Mouse (Mus musculus) cortical plate, adult 2 months (tissue): Measurements from ENCODE around the gene Tctex1d1. TPM values are rescaled to one million over a fixed set of nuclear protein-coding genes. Genes with fewer than 3 reads are reported as not detected.
A peak's percentile ranks its signal among the peaks of the same experiment; 100 is the strongest.

Experiments used
- H3K27ac ChIP-seq: fragments of 200-500 bp; 2 replicates; pipeline ENCODE4 v1.5.1; 2012; ENCODE audit warnings: low read length, control low read depth, inconsistent platforms; ENCODE audit not compliant: insufficient read depth
- H3K4me1 ChIP-seq: fragments of 200-500 bp; 2 replicates; pipeline ENCODE4 v1.6.1; 2011; ENCODE audit warnings: low read length; ENCODE audit not compliant: control insufficient read depth, insufficient read depth
- H3K4me3 ChIP-seq: fragments of 200-500 bp; 2 replicates; pipeline ENCODE4 v1.5.1; 2011; ENCODE audit warnings: mild to moderate bottlenecking, low read length, control low read depth; ENCODE audit not compliant: insufficient read depth
- CTCF ChIP-seq: fragments of 200-500 bp; IDR thresholded peaks from 2 replicates; pipeline ENCODE4 v1.5.1; 2011; ENCODE audit warnings: mild to moderate bottlenecking, control low read depth, low read length; ENCODE audit not compliant: insufficient read depth; ENCODE audit errors: extremely low read depth
- POLR2A ChIP-seq: fragments of 200-500 bp; IDR thresholded peaks from 2 replicates; pipeline ENCODE4 v1.6.1; 2011; ENCODE audit warnings: mild to moderate bottlenecking, low read length, control low read depth; ENCODE audit not compliant: insufficient read depth; ENCODE audit errors: extremely low read depth
- polyA plus RNA-seq: library from polyadenylated mRNA; depleted of rRNA; stranded (reverse); fragments of >200 nt; gene quantifications from 2 replicates; pipeline ENCODE4 v1.2.3, GENCODE M21; 2012; rRNA removed

Gene Tctex1d1
- polyA plus RNA-seq: 0.62 and 0.63 TPM in 2 replicates

- peak within 1 kb of the TSS; percentile 3 for H3K4me3 ChIP-seq
- no peak for TF ChIP-seq POLR2A
- no peak for TF ChIP-seq CTCF
- H3K27ac ChIP-seq: no peak within 1 kb of the TSS
- H3K4me1 ChIP-seq: no peaks in the 10 kb centered on the region
These were observed at the start of gene Tctex1d1 for GRCm38 (mm10) chr4:102978440-102978839. Gene Tctex1d1, plus strand, starts transcription at chr4:102978606.

- TF ChIP-seq POLR2A (no peak), CTCF (no peak)
- Histone ChIP-seq H3K4me1 (peaks cover 1% of the 10 kb centered on the region; the same call in 1 of the 2 replicates), H3K27ac (no peak overlapping the region), H3K4me3 (no peak overlapping the region)
These were observed 48.9 kb upstream of the Tctex1d1 start for GRCm38 (mm10) chr4:102929491-102929890.

GRCm38 (mm10) chr4:102930679-102931078 lies 47.7 kb upstream of the Tctex1d1 start:
- no peak overlapping the region for H3K27ac ChIP-seq
- TF ChIP-seq POLR2A (no peak), CTCF (no peak)
- H3K4me1 ChIP-seq: peaks cover 1% of the 10 kb centered on the region; the same call in 1 of the 2 replicates
- H3K4me3 ChIP-seq: no peak overlapping the region

- TF ChIP-seq CTCF (no peak), POLR2A (no peak)
These were observed 38.1 kb upstream of the Tctex1d1 start for GRCm38 (mm10) chr4:102940266-102940665.

GRCm38 (mm10) chr4:102940738-102941137 lies 37.7 kb upstream of the Tctex1d1 start:
- no peak overlapping the region for H3K4me3 ChIP-seq
- no peak for TF ChIP-seq POLR2A
- no peak for TF ChIP-seq CTCF
- no peak overlapping the region for H3K27ac ChIP-seq
- H3K4me1 ChIP-seq: peaks cover 4% of the 10 kb centered on the region

More at GRCm38 (mm10) chr4:102940266-102940665, 38.1 kb upstream of the Tctex1d1 start:
- H3K27ac ChIP-seq: 0 out of 2 replicates have a peak overlapping the region, but pooled peaks have one; percentile 24
- H3K4me3 ChIP-seq: no peak overlapping the region
- H3K4me1 ChIP-seq: peaks cover 4% of the 10 kb centered on the region

- peaks cover 4% of the 10 kb centered on the region for H3K4me1 ChIP-seq
- TF ChIP-seq CTCF (no peak), POLR2A (no peak)
- no peak overlapping the region for H3K27ac ChIP-seq
- no peak overlapping the region for H3K4me3 ChIP-seq
These were observed 34.1 kb upstream of the Tctex1d1 start for GRCm38 (mm10) chr4:102944325-102944724.

GRCm38 (mm10) chr4:102952476-102952875 lies 25.9 kb upstream of the Tctex1d1 start:
- no peak overlapping the region for H3K4me3 ChIP-seq
- H3K27ac ChIP-seq: 0 out of 2 replicates have a peak overlapping the region, but pooled peaks have one; percentile 66
- H3K4me1 ChIP-seq: 0 out of 2 replicates have a peak, but pooled peaks cover 4% of the 10 kb centered on the region
- TF ChIP-seq POLR2A (no peak), CTCF (no peak)

GRCm38 (mm10) chr4:102955294-102955956 lies 23.0 kb upstream of the Tctex1d1 start:
- TF ChIP-seq POLR2A: no peak
- no peak for TF ChIP-seq CTCF
- 0 out of 2 replicates have a peak, but pooled peaks cover 4% of the 10 kb centered on the region for H3K4me1 ChIP-seq
- H3K27ac ChIP-seq: no peak overlapping the region
- H3K4me3 ChIP-seq: no peak overlapping the region

- H3K27ac ChIP-seq: no peak overlapping the region
- TF ChIP-seq CTCF (no peak), POLR2A (no peak)
- H3K4me1 ChIP-seq: no peaks in the 10 kb centered on the region
- no peak overlapping the region for H3K4me3 ChIP-seq
These were observed 19.0 kb upstream of the Tctex1d1 start for GRCm38 (mm10) chr4:102959409-102959808.

- TF ChIP-seq POLR2A (no peak), CTCF (no peak)
- H3K4me1 ChIP-seq: no peaks in the 10 kb centered on the region
- H3K27ac ChIP-seq: no peak overlapping the region
- H3K4me3 ChIP-seq: no peak overlapping the region
These were observed 14.2 kb upstream of the Tctex1d1 start for GRCm38 (mm10) chr4:102964174-102964573.
